Mouse (Mus musculus): ENCODE measurements around the gene Pank1. TPM values are rescaled to one million over a fixed set of nuclear protein-coding genes. Genes with fewer than 3 reads are reported as not detected.
A peak's percentile ranks its signal among the peaks of the same experiment; 100 is the strongest.

Gene Pank1
- polyA plus RNA-seq, 1 experiment from 2014 or later = 8.8 TPM

DNA sequence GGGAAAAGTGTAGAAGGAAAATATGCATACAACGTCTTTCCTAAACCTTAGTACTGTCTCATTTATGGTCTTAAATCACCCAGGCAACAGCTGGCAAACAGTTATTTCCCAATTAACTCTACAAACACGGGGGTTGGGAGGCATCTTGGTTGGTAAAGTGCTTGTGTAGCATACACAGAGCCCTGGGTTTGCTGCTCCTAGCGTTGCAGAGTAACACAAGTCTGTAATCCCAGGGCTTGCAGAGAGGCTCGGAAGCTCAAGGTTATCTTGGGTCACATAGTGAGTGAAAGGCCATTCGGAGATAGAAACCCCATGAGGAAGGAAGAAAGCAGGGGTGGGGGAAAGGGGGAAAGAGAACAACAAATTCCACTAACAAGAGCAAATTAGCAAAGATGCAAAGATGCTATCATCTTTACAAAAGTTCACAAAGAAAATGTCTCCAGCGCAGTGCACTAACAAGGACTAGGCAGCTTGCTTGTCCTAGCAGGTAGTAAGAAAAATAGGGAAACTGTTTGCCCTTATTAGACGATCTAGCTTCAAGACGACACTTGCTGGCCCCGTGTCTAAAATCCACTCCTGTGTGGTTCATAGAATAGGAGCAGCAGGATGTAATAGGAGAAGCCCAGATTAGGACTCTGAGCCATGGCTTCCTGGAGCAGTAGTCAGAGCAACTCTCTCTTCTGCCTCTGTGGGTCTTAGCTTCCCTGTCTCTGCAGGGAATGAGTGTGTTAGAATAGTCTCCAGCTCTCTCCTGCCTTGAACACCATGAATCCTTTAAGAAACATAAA, 37.3 kb downstream of the Pank1 start:
- Histone ChIP-seq H3K36me3 (peaks cover 11% of the 10 kb centered on the region; the same call in 1 of the 2 replicates), H3K4me3 (no peak overlapping the region), H3K27me3 (ENCODE audit: insufficient read depth, poor library complexity, severe bottlenecking) (no peaks in the 10 kb centered on the region), H3K4me1 (peaks cover 38% of the 10 kb centered on the region), H3K9me3 (no peaks in the 10 kb centered on the region), H3K27ac (peak overlapping the region; percentile 47; the same call in 1 of the 2 replicates)
- DNase-seq (ENCODE audit: low spot score) = no peak
- WGBS = 19% methylated on average over 9 of the region's 9 CpGs

DNA sequence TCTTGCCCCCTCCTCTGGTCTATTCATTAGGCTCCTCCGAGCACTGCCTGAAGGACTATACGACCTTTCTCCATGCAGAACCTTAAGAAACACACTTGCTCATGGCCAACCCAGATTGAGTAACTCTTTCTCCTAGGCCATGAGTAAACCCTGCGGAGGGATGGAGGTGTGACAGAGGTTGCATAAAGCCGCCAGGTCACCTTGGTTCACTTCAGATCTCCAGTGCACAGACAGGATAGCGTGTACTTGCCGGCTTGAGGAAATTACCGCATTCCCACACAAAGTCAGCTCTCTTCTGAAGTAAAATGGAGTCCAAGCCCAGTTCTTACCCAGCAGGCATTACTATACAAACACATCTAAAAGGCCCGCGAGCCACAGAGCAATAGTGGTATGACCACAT, 40.6 kb downstream of the Pank1 start:
- WGBS = 96% methylated on average over 9 of the region's 9 CpGs
- DNase-seq (ENCODE audit: low spot score) = no peak
- peaks cover 11% of the 10 kb centered on the region; the same call in 1 of the 2 replicates for H3K36me3 ChIP-seq
- H3K27me3 ChIP-seq (ENCODE audit: insufficient read depth, poor library complexity, severe bottlenecking) = no peaks in the 10 kb centered on the region
- peaks cover 24% of the 10 kb centered on the region for H3K4me1 ChIP-seq
- H3K9me3 ChIP-seq = no peaks in the 10 kb centered on the region
- no peak overlapping the region for H3K27ac ChIP-seq
- H3K4me3 ChIP-seq = no peak overlapping the region

DNA sequence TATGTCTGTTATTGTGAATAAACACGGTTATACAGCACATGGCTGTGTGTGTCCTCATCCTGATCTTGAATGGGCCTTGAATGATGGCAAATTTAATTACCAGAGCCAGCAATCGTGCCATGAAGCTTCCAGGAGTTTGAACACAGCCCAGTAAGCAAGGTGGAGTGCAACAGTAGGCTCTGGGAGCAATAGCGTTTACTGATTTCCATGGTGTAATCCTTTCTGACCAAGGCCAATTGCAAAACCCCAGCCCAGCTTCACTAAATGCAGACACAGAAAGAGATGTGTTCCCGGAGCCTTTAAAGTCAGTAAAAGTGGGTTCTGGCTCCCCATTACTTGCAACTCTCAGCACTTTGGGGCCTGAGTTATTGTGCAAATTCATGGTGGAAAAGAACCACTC, 47.6 kb downstream of the Pank1 start:
- H3K4me3 ChIP-seq = no peak overlapping the region
- no peaks in the 10 kb centered on the region for H3K27me3 ChIP-seq (ENCODE audit: insufficient read depth, poor library complexity, severe bottlenecking)
- 88% methylated on average over 4 of the region's 4 CpGs for WGBS
- no peak for DNase-seq (ENCODE audit: low spot score)
- H3K27ac ChIP-seq = no peak overlapping the region
- H3K9me3 ChIP-seq = no peaks in the 10 kb centered on the region
- no peaks in the 10 kb centered on the region for H3K4me1 ChIP-seq
- peaks cover 7% of the 10 kb centered on the region for H3K36me3 ChIP-seq

DNA sequence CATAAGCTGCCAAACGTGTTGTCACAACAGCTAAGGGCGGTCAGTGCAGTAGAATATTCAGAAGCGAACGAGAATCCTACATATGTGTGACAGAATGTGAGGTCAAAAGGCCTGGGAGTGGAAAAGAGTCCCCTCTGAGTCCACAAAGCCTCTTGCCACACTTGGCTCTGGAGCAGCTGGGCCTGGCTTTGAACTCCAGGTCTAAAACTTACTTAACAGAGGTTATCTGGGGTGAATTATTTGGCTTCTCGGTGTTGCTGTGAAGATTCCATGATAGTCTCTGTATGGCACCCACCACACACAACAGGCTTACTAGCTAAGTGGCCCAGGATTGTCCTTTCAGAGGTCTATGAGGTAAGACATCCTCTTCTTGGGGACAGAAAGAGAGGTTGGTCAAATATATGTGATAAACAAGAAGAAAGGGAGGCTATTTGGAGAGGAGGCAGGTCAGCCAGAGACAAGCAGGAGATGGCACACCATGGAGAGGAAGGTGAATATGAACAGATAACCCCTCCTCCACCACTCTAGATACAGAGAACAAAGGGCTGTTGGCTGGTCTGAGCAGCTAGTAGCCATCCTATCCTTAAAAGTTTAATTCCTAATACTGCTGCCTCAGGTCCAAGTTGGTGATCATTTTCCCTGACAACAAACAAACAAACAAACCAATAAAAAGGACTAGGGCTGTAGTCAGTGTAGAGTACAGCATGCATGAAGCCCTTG, 51.2 kb downstream of the Pank1 start:
- Histone ChIP-seq H3K4me3 (no peak overlapping the region), H3K27ac (no peak overlapping the region), H3K27me3 (ENCODE audit: insufficient read depth, poor library complexity, severe bottlenecking) (no peaks in the 10 kb centered on the region), H3K36me3 (peaks cover 13% of the 10 kb centered on the region), H3K9me3 (no peaks in the 10 kb centered on the region), H3K4me1 (no peaks in the 10 kb centered on the region)
- 76% methylated on average over 5 of the region's 5 CpGs for WGBS
- DNase-seq (ENCODE audit: low spot score) = no peak

DNA sequence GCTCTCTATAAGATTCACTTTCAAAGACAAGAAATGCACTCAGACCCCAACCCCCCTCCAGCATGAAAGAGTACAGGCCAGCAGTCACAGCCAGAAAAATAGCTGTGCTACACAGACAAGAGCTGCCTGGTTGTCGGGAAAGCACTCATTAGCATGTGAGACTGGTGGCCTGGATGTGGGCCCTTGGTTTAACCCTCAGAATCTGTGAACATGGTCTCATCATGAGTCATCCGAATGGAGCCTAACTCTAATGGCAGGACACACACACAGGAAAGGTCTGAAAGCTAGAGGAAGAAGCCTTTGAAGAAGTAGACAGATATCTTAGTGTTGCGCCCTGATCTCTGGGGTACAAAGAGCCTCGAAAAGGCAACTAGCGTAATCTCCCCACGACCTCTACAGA, 51.8 kb downstream of the Pank1 start:
- H3K27ac ChIP-seq = no peak overlapping the region
- DNase-seq (ENCODE audit: low spot score) = no peak
- peaks cover 13% of the 10 kb centered on the region for H3K36me3 ChIP-seq
- WGBS = 80% methylated on average over 6 of the region's 6 CpGs
- no peak overlapping the region for H3K4me3 ChIP-seq
- H3K9me3 ChIP-seq = no peaks in the 10 kb centered on the region
- no peaks in the 10 kb centered on the region for H3K4me1 ChIP-seq
- no peaks in the 10 kb centered on the region for H3K27me3 ChIP-seq (ENCODE audit: insufficient read depth, poor library complexity, severe bottlenecking)

DNA sequence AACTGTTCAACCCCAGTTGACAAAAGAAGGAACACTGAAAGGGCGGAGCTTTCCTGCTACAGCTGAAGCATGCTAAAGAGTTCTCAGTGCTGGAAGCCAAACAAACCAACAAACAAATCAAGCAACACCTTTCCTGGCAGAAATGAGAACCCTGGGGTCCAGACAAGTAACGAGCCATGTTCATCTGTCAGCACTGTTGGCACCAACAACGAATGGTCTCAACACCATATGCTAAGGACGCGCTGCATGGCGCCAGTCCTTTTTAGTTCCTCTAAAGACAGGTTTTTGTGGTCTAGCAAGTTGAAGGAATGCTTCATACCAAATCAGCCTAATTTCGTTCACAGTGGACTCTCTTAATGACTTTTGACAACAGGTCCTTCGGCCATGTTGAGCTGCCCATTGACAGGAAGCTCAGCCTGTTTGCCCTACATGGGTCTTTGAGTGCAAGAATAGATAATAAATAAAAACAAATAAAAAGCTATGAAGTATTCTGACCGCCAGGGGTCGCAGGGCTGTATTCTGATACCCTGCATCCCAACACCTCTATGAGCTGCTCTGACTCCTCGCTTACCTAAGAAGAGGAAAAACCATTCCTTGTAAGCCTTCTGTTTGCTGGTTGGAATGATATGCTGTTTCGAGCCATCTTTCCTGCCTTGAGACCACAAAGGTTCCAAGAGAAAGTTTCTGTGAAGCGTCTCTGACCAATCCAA, 53.2 kb downstream of the Pank1 start:
- Histone ChIP-seq H3K27me3 (ENCODE audit: insufficient read depth, poor library complexity, severe bottlenecking) (no peaks in the 10 kb centered on the region), H3K36me3 (peaks cover 20% of the 10 kb centered on the region), H3K9me3 (no peaks in the 10 kb centered on the region), H3K4me3 (no peak overlapping the region), H3K27ac (no peak overlapping the region), H3K4me1 (no peaks in the 10 kb centered on the region)
- no peak for DNase-seq (ENCODE audit: low spot score)
- 64% methylated on average over 13 of the region's 13 CpGs for WGBS

DNA sequence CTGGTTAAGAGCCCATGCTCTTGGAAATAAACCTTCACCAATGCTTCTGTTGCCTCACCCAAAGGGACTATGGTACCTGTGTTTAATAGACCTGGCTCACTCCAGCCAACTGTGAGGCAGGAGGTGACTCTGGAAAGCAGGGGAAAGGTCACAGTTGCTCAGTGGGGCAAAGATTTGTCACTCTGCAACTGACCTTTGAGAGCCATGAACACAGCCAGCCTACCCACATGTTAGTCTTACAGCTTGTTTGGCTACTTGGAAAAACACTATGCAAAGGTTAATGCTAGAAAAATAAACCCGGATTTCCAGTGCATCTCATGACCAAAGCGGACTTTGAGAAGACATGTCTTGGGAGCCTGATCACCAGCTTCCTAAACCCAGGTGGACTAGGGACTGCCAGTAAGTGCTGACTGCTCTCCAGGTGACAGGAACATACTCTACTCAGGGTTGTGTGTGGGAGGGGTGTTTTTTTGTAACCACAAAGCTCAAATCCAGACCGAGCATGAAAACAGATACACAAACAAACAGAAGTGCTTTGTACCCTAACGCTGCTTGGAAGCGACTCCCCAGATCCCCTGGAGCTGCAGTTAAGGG, 59.6 kb downstream of the Pank1 start:
- Histone ChIP-seq H3K4me3 (no peak overlapping the region), H3K36me3 (peaks cover 21% of the 10 kb centered on the region; the same call in 1 of the 2 replicates), H3K9me3 (no peaks in the 10 kb centered on the region), H3K4me1 (no peaks in the 10 kb centered on the region), H3K27ac (no peak overlapping the region), H3K27me3 (ENCODE audit: insufficient read depth, poor library complexity, severe bottlenecking) (no peaks in the 10 kb centered on the region)
- no peak for DNase-seq (ENCODE audit: low spot score)
- WGBS = 83% methylated on average over 5 of the region's 5 CpGs

DNA sequence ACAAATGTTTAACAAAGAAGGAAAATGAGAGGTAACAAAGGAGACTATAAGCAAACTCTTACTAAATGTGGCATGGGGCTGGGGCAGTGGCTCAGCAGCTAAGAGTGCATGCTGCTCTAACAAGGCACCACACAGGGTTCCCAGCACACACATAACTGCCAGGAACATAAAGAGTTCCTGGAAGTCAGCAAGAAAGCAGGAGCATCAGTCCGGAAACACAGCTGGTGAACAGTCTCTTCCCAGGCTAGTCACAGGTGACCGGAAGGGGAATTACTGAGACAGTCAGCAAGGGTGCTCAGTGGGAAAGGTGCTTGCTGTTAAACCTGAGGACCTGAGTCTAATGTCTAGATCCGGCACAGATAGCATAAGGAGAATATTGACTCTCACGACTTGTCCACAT, 63.9 kb downstream of the Pank1 start:
- no peaks in the 10 kb centered on the region for H3K27me3 ChIP-seq (ENCODE audit: insufficient read depth, poor library complexity, severe bottlenecking)
- H3K36me3 ChIP-seq = peaks cover 10% of the 10 kb centered on the region; the same call in 1 of the 2 replicates
- no peak overlapping the region for H3K27ac ChIP-seq
- 90% methylated on average over 4 of the region's 4 CpGs for WGBS
- H3K4me1 ChIP-seq = no peaks in the 10 kb centered on the region
- no peak for DNase-seq (ENCODE audit: low spot score)
- H3K4me3 ChIP-seq = no peak overlapping the region
- no peaks in the 10 kb centered on the region for H3K9me3 ChIP-seq

DNA sequence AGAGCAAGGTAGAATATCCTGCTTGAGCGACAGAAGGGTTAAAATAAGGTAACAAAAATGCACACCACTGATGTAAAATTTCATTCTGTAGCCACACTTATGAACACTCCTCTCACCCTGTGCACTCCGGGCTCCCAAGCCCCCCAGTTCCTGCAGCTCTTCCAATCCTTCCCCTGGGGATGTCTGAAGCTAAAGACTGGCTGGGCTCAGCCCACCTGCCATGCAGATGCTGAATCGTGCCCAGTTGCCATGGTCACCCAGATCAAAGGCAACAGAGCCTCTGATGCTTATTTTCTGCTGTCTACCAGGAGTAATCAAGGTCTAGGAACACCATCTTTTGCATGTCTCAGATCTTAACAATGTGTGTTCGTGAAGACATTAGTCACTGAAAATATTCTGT, 64.6 kb downstream of the Pank1 start:
- Histone ChIP-seq H3K27ac (no peak overlapping the region), H3K36me3 (peaks cover 15% of the 10 kb centered on the region; the same call in 1 of the 2 replicates), H3K9me3 (no peaks in the 10 kb centered on the region), H3K27me3 (ENCODE audit: insufficient read depth, poor library complexity, severe bottlenecking) (no peaks in the 10 kb centered on the region), H3K4me3 (no peak overlapping the region), H3K4me1 (no peaks in the 10 kb centered on the region)
- DNase-seq (ENCODE audit: low spot score) = no peak
- WGBS = 62% methylated on average over 4 of the region's 4 CpGs

DNA sequence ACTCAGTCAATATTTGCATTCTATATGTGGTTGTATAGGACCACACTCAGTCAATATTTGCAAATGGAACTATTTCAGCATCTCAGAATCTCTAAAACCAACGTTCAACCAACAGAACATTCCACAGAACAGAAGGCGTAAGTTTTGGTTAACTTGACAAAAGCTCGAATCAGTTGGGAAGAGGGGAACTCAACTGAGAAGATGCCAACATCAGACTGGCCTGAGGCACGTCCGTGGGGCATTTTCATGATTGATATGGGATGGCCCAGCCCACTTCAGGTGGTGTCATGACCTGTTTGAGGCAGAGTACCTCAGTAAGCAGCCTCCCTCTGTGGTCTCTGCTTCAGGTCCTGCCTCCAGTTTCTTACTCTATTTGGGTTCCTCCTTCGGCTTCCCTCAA, 65.3 kb downstream of the Pank1 start:
- H3K4me1 ChIP-seq = no peaks in the 10 kb centered on the region
- no peaks in the 10 kb centered on the region for H3K27me3 ChIP-seq (ENCODE audit: insufficient read depth, poor library complexity, severe bottlenecking)
- no peak overlapping the region for H3K27ac ChIP-seq
- 85% methylated on average over 6 of the region's 6 CpGs for WGBS
- no peaks in the 10 kb centered on the region for H3K9me3 ChIP-seq
- no peak for DNase-seq (ENCODE audit: low spot score)
- H3K36me3 ChIP-seq = 0 out of 2 replicates have a peak, but pooled peaks cover 9% of the 10 kb centered on the region
- no peak overlapping the region for H3K4me3 ChIP-seq

DNA sequence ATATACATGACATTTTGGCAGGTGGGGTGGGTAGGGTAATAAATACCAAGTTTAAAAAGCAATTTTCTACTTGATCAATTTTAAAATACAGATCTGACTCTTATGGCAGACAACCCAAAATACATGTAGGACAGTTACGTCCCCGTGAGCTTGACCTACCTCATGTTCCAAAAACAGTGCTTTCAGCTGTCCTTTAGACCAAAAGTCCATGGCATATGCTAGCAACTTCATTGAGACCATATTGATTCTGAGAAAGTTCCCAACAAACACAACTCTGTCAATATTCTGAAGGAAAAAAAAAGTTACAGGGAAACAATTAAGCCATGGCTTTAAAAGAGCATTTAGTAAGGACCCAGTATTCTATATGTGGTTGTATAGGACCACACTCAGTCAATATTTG, 65.7 kb downstream of the Pank1 start:
- Histone ChIP-seq H3K4me3 (no peak overlapping the region), H3K9me3 (no peaks in the 10 kb centered on the region), H3K27me3 (ENCODE audit: insufficient read depth, poor library complexity, severe bottlenecking) (no peaks in the 10 kb centered on the region), H3K4me1 (no peaks in the 10 kb centered on the region), H3K27ac (no peak overlapping the region), H3K36me3 (0 out of 2 replicates have a peak, but pooled peaks cover 8% of the 10 kb centered on the region)
- 89% methylated on average over 2 of the region's 2 CpGs for WGBS
- no peak for DNase-seq (ENCODE audit: low spot score)

DNA sequence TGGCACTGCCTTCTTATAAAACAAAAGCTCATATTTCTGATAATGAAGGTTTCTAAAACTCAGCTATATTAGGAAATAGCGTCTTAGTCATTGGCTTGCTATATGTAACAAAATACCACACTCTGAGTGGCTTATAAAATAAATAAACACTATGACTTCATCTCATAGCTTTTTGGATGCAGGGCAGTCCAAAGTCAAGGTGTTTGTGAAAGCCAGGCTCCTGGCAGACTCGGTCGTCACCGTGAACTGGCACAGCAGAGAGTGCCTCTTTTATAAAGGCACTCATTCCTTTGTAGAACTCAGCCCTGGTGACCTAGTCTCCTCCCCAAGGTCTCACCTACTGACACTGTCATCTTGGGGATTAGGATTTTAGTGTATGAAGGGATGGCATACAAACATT, 66.5 kb downstream of the Pank1 start:
- Histone ChIP-seq H3K27ac (no peak overlapping the region), H3K36me3 (0 out of 2 replicates have a peak, but pooled peaks cover 8% of the 10 kb centered on the region), H3K4me3 (no peak overlapping the region), H3K4me1 (no peaks in the 10 kb centered on the region), H3K27me3 (ENCODE audit: insufficient read depth, poor library complexity, severe bottlenecking) (no peaks in the 10 kb centered on the region), H3K9me3 (no peaks in the 10 kb centered on the region)
- 92% methylated on average over 4 of the region's 4 CpGs for WGBS
- DNase-seq (ENCODE audit: low spot score) = no peak

All from heart, embryonic 10.5 days (tissue).